Mouse (Mus musculus): ENCODE data around the gene Sh2d3c.

Gene Sh2d3c

GRCm38 (mm10) chr2:32699680-32700079, 21.2 kb upstream of the Sh2d3c start:
- no peak for DNase-seq (ENCODE audit: low read depth)

GRCm38 (mm10) chr2:32700966-32701743, 19.7 kb upstream of the Sh2d3c start:
- no peak for DNase-seq (ENCODE audit: low read depth)

- DNase-seq (ENCODE audit: low read depth) = no peak
Measured at GRCm38 (mm10) chr2:32703046-32703445, 17.8 kb upstream of the Sh2d3c start.

- DNase-seq (ENCODE audit: low read depth) = no peak
Measured at GRCm38 (mm10) chr2:32704021-32704421, 16.8 kb upstream of the Sh2d3c start, which contains the start of gene Fpgs. TSS of gene Fpgs (minus strand) at chr2:32704145.

DNA sequence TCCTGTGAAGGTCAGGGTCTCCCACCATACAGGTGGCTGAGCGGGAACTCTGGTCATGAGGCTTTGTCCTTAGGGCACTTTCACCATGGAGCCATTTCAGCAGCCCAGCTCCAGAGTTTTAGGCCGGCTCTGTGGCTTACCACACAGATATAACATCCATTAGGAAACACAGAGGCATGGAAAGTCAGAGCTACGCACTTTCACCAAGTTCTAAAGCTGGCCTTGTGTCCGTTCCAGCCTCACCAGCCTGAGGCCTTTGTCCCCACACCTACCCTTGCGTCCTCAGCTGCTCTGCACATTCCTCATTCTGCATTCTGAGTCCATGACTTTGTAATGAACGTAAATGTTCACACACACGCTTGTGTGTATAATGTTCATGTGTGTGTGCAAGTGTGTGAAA, 15.8 kb upstream of the Sh2d3c start:
- DNase-seq (ENCODE audit: low read depth) = no peak

DNA sequence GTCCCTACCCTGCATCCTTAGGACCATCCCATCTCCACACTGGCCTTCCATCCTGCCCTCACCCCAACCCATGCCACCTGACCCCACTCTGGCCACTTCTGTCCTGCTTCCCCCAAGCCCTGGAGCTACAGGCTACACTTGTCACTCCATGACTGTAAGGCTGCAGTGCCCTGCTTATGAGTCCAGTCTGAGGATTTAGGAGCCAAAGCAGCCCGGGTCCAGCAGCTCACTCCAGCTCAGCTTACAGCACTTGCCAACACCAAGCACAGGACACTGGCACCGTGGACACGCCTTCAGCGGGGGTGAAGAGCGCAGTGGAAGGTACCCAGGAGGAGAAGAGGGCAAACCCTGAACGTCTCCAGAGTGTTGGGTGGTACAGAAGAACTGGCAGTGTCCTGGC, 13.9 kb upstream of the Sh2d3c start:
- no peak for DNase-seq (ENCODE audit: low read depth)

DNA sequence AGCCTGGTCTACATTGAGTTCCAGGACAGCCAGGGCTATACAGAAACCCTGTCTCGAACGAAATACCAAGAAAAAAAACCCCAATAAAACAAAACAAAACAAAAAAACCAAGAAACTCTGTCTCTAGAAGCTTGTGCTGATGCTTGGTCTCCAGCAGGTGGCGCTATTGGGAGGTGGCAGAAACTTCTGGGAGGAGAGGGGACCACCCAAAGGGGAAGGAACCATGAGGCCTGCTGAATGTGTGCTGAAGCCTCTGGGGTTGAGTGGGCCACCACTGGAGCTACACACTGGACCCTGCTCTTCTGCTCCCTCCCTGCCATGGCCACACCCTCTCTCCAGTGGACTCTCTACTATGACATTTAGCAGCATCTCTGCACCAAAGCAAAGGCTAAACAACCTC, 12.2 kb upstream of the Sh2d3c start:
- DNase-seq (ENCODE audit: low read depth) = peak; percentile 85

GRCm38 (mm10) chr2:32709521-32710137, 11.2 kb upstream of the Sh2d3c start:
- no peak for DNase-seq (ENCODE audit: low read depth)

- DNase-seq (ENCODE audit: low read depth) = no peak
Measured at GRCm38 (mm10) chr2:32710425-32710824, 10.4 kb upstream of the Sh2d3c start.

DNA sequence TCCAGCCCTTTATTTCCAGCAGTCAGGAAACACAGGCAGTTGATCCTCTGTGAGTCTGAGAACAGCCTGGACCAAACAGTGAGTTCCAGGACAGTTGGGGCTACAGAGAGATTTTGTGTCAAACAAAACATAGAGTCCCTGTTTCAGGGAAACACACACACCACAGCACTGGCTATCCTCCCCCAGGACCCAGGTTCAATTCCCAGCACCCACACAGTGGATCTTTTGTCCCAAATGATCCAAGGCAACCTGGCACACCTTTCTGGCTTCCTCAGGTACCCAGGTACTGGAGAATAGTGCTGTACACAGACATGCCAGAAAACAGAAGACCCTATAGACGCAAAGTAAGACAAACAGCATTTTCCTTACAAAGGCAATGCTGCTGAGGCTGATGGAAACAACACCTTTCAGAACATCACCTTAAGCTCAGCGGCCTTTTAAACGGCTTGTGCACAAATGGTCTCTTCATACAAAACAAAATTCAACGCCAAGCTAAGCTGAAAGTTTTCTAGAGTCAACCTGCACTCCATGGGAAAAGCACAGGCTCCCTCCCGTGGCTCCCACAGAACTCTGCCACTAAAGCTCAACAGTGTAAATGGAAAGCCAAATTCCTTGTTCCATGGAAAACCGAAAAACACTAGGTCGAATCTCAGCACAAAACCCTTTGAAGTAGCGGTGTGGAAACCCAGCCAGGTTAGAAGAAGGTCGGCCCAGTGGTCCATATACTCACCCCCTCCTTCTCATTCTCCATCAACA, 9.4 kb upstream of the Sh2d3c start:
- peak; percentile 46 for DNase-seq (ENCODE audit: low read depth)

- DNase-seq (ENCODE audit: low read depth) = peak; percentile 78
Measured at GRCm38 (mm10) chr2:32712108-32712551, 8.7 kb upstream of the Sh2d3c start.

DNA sequence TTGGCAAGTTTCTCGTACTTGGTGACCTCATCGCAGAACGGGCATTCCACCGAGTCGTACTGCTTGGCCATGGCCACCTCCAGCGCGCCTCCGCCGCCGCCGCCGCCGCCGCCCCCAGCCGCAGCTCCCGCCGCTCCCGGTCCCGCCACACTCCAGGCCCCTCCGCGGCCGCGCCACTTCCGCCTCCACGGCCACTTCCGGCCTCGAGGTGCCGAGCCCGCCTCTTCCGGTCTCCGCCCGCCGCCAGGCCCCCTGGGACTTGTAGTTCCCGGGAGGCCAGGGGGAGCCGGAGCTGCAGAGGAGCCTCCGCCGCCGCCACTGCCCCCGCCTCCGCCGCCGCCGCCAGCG, 8.3 kb upstream of the Sh2d3c start:
- peak; percentile 96 for DNase-seq (ENCODE audit: low read depth)

- peak; percentile 96 for DNase-seq (ENCODE audit: low read depth)
Measured at GRCm38 (mm10) chr2:32712934-32713817, 7.7 kb upstream of the Sh2d3c start, which contains the start of gene Cdk9. TSS of gene Cdk9 (minus strand) at chr2:32713076.

DNA sequence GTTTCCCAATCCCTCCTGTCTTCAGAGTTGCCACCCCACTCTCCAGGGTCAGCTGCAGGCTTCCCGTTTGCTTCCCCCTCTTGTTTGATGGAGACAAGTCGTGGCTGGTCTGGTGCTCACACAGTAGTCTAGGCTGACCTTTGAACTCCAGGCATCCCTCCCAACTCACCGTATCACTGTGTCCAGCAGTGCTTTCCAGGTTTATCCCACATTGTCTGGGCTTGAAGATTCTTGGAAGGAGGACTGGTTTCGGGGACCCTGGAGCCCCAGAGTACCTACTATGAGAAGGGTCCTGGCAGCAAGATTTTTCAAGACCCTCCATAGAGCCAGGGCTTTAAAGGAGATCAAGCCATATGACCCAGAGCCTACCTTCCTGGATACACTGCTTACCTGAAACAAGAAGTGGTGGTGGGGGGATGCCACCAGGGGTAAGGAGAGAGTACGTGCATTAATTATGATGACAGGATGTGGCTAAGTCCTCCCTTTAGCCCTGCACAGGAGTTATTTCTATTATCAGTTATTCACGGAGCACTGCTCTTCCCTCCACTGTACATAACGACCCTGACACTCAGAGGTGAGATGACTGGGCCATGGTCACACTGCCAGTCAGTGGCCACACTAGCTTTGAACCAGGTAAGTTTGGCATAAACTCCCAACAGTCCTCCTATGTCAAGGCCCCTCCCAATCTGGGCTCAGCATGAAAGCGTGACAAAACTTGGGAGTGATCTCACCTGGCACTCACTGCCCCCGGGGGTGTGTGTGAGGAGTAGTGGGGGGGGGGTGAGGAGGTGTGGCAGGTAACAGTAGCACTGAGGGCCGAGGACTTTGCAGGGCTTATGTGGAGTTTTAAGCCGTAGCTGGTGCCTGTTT, 6.5 kb upstream of the Sh2d3c start:
- DNase-seq (ENCODE audit: low read depth) = no peak

GRCm38 (mm10) chr2:32714987-32715425, 5.8 kb upstream of the Sh2d3c start:
- peak; percentile 76 for DNase-seq (ENCODE audit: low read depth)

GRCm38 (mm10) chr2:32718761-32719160, 2.1 kb upstream of the Sh2d3c start:
- DNase-seq (ENCODE audit: low read depth) = no peak

- no peak for DNase-seq (ENCODE audit: low read depth)
Measured at GRCm38 (mm10) chr2:32720053-32720452, 802 bp upstream of the Sh2d3c start.

DNA sequence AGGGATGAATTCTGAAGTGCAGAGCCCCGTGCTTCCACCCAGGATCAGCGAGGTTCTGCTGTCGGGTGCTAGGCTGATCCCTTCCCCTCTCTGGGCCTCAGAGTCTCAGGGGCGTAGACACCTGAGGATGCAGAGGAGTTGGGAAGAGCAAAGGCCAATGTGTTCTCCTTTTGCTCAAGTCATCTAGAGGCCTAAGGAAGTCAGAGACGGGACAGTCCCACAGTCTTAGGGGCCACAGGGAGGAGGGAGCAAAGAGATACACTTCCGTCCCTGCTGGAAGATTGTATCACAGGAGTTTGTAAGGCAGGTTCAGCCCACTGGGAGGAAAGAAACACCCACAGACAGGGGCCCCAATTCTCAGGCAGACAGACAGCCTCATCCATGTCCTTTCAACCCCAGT, 1.2 kb downstream of the Sh2d3c start:
- DNase-seq (ENCODE audit: low read depth) = no peak

- DNase-seq (ENCODE audit: low read depth) = no peak
Measured at GRCm38 (mm10) chr2:32722581-32722980, 1.7 kb downstream of the Sh2d3c start.

DNA sequence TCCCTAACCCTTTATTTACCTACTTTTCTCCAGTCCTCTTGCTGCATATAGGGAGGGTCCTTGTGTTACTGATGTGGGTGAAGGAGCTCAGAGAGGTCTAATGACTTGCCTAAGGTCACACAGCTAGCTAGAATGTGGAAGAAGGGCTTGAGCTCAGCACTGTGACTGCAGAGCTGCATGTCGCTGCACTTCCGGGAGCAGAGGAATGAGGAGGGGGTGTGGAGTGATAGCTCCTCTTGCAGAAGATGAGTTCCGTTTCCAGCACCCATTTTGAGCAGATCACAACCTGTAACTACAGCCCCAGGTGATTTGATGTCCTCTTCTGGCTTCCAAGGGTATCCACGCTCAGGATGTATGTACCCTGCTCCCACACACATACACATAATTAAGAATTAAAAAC, 3.3 kb downstream of the Sh2d3c start:
- DNase-seq (ENCODE audit: low read depth) = no peak
